Mouse (Mus musculus): Measurements from ENCODE around the gene Dennd1b.

- no peak for TF ChIP-seq ZNF384 (IDR thresholded peaks at IDR 0.05; ENCODE audit: low read depth, low read length)
- no peak for TF ChIP-seq ZC3H11A (IDR thresholded peaks at IDR 0.05; ENCODE audit: borderline replicate concordance, low read depth, low read length)
- no peak for TF ChIP-seq CHD2 (IDR thresholded peaks at IDR 0.05; ENCODE audit: low read depth, low read length)
- no peak for TF ChIP-seq MAFK (IDR thresholded peaks at IDR 0.05; ENCODE audit: insufficient read depth, low read depth, low read length)
- no peak for TF ChIP-seq HCFC1 (IDR thresholded peaks at IDR 0.05; ENCODE audit: borderline replicate concordance, insufficient read depth, low read length)
Measured at GRCm38 (mm10) chr1:139049881-139050472, 86.7 kb downstream of the Dennd1b start.

Data from ES-E14 (cell line).